1 mouse cellular context compared by ENCODE assay signal in the genomic region with DNA sequence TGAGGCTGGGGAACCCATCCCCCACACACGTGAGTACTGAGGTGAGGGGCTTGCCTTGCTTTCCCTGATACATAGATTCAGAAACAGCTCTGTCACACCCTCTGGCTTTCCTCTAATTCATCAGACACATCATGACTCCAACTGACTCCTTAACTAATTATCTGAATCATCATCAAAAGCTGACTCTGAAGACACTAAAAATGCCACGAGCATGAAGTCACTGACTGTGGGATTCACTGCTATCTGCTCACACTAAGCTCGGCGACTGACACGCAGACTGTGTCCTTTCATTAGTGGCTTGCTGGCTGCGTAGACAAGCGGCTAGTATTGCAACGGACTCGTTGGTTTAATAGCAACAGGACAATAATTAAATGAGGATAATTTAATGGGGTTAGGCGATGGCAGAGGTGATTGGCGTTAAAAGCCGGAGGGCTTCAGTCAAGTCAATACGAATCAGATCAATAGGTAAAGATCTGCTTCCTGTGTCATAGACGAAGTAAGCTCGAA.
TF ChIP-seq lines count a peak whose summit lies in the region.

No protein-coding gene starts in this region.

TF ChIP-seq in MEL, 35 proteins besides CTCF, POLR2A, EP300 and RAD21 (continued from another document):
- TF ChIP-seq TBP (IDR thresholded peaks at IDR 0.05; ENCODE audit: low read depth, low read length) (no peak), SIN3A (IDR thresholded peaks at IDR 0.05; ENCODE audit: low read length) (no peak), ZKSCAN1 (IDR thresholded peaks at IDR 0.05; ENCODE audit: low read depth, low read length) (no peak)
